Mouse (Mus musculus): ENCODE results near the gene Palm3.

GRCm38 (mm10) chr8:83973161-83974031, 47.9 kb upstream of the Palm3 start:
- TF ChIP-seq CTCF (IDR thresholded peaks at IDR 0.05) (no peak), POLR2A (IDR thresholded peaks at IDR 0.05; ENCODE audit: insufficient read depth, low read depth, low read length) (0 out of 2 replicates have a peak, but pooled peaks have one; percentile 7), EP300 (IDR thresholded peaks at IDR 0.05; ENCODE audit: insufficient read depth, low read depth, low read length) (no peak)
